Mouse (Mus musculus): ENCODE measurements around the gene Itga9.

- TF ChIP-seq CTCF (IDR thresholded peaks at IDR 0.05; ENCODE audit: low read depth) (no peak), EP300 (IDR thresholded peaks at IDR 0.05; ENCODE audit: low read depth) (no peak)
Observed at GRCm38 (mm10) chr9:118802380-118802779, 195.9 kb downstream of the Itga9 start.

All from liver, postnatal 0 days (tissue).